Mouse (Mus musculus) E14TG2a.4 (cell line): Measurements from ENCODE around the gene Bcap31.

Source experiments
- H3K27me3 ChIP-seq: 2 replicates; pipeline ENCODE4 v1.6.1; 2014; ENCODE audit warnings: low read length, control low read depth; ENCODE audit not compliant: insufficient read depth
- H3K36me3 ChIP-seq: 2 replicates; pipeline ENCODE4 v1.6.1; 2014; ENCODE audit warnings: low read length, control low read depth; ENCODE audit not compliant: insufficient read depth
- H3K4me1 ChIP-seq: replicated peaks from 2 replicates; pipeline ENCODE4 v1.6.1; 2014; ENCODE audit warnings: low read depth, low read length, control low read depth
- H3K4me3 ChIP-seq: replicated peaks from 2 replicates; pipeline ENCODE4 v1.5.1; 2014; ENCODE audit warnings: mild to moderate bottlenecking, low read length
- H3K9me3 ChIP-seq: 2 replicates; pipeline ENCODE4 v1.6.1; 2014; ENCODE audit warnings: low read length, control low read depth
- CTCF ChIP-seq: conservative IDR thresholded peaks from 2 replicates; pipeline ENCODE4 v1.5.1; 2014; ENCODE audit warnings: low read length
- NANOG ChIP-seq: IDR thresholded peaks from 2 replicates; pipeline ENCODE4 v1.6.1; 2014; ENCODE audit warnings: borderline replicate concordance, low read length, mixed read lengths
- POU5F1 ChIP-seq: IDR thresholded peaks from 2 replicates; pipeline ENCODE4 v1.6.1; 2014; ENCODE audit warnings: low read length, borderline replicate concordance

Gene Bcap31

DNA sequence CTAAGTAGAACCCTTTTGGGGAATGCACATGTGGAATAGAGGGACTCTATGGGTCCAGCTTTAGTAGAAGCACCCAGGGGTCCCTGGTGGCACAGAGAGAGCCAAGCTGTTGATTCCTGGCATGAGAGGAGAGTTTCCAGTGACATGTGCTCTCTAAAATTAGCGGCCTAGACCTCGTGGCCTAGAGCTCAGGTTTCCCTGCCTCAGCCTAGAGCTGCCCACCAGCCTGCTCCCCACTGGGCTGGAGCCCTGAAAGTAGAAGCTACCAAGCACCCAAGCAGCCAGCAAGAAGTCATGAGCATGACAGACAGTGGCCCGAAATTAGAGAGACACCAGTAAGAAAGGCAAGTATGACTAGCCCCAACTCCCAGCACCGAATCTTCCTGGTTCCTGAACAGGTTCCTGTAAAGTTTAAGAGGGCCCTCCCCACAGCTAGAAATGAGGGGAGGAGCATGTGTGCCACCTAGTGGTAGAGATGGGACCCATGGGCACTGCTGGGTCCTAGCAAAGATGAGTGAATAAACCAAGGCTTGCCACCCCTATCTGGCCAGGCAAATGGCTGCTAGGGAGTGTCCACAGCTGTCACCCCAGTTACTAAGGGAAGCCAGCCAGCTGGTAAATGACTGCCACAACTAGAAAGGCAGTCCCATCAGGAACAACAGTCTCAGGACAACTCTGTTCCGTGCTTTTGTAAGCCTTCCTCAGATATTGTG is 24.9 kb downstream of the Bcap31 start:
- Histone ChIP-seq H3K27me3 (no peaks in the 10 kb centered on the region), H3K4me3 (no peak overlapping the region), H3K9me3 (no peaks in the 10 kb centered on the region), H3K4me1 (peaks cover 52% of the 10 kb centered on the region), H3K36me3 (peaks cover 97% of the 10 kb centered on the region)
- TF ChIP-seq CTCF: peak; percentile 49
- TF ChIP-seq NANOG: no peak
- TF ChIP-seq POU5F1: no peak

DNA sequence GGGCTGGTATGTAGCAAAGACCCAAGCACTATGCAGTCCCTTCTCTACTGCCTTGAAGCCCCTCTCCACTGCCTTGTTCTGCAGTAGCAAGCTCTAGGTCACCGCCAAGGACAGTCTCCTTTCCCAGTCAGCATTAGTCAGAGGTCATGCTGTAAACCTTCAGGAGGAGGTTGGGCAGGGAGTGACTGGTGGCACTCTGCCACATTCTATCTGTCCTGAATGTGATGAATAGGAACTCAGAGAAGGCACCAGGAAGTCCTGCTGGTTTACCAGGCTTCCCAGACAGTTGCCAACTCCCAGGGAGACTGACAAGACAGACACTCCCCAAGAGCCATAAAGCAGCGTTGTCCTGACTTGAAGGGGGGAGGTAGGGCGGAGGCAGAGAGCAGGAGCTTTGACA is 30.3 kb downstream of the Bcap31 start:
- H3K36me3 ChIP-seq: peaks cover 98% of the 10 kb centered on the region
- no peak for TF ChIP-seq POU5F1
- no peak for TF ChIP-seq CTCF
- TF ChIP-seq NANOG: no peak
- H3K9me3 ChIP-seq: no peaks in the 10 kb centered on the region
- H3K4me3 ChIP-seq: no peak overlapping the region
- no peaks in the 10 kb centered on the region for H3K27me3 ChIP-seq
- peaks cover 89% of the 10 kb centered on the region for H3K4me1 ChIP-seq

DNA sequence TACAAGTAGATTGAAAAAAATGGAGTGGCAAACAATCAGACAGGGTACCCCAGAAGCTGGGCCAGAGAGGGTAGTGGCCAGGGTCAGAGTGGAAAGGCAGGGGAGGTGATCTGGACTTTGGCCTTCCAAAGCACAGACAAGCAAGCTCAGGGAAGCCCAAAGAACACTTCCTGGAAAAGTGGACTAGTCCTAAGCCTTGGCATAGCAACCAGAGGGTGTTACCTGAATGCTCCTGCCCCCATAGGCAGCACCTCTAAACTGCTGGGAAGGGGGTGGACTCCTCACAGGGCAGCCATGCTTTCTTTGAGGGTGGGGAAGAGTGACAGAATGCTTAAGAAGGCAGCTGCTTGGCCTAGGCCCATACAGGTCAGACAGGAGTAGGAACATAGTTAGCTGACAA is 31.0 kb downstream of the Bcap31 start:
- Histone ChIP-seq H3K4me3 (no peak overlapping the region), H3K9me3 (no peaks in the 10 kb centered on the region), H3K4me1 (peaks cover 91% of the 10 kb centered on the region), H3K27me3 (no peaks in the 10 kb centered on the region), H3K36me3 (peaks cover 98% of the 10 kb centered on the region)
- no peak for TF ChIP-seq CTCF
- TF ChIP-seq POU5F1: no peak
- no peak for TF ChIP-seq NANOG

GRCm38 (mm10) chrX:73684156-73684555 is 31.8 kb downstream of the Bcap31 start:
- Histone ChIP-seq H3K27me3 (no peaks in the 10 kb centered on the region), H3K36me3 (peaks cover 98% of the 10 kb centered on the region), H3K9me3 (no peaks in the 10 kb centered on the region), H3K4me1 (peaks cover 94% of the 10 kb centered on the region), H3K4me3 (no peak overlapping the region)
- TF ChIP-seq NANOG (no peak), POU5F1 (no peak), CTCF (no peak)

DNA sequence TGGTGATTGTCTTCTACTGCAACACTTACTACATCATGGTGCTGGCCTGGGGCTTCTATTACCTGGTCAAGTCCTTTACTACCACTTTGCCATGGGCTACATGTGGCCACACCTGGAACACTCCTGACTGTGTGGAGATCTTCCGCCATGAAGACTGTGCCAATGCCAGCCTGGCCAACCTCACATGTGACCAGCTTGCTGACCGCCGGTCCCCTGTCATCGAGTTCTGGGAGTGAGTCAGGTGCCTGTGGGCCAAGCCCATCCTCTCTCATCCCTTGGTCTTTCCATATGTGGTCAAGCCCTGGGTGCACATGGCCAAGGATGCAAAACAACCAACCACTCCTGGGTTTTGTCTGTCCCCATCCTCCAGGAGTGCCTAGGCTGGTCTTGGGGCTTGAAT is 39.3 kb downstream of the Bcap31 start:
- peaks cover 73% of the 10 kb centered on the region for H3K36me3 ChIP-seq
- peaks cover 62% of the 10 kb centered on the region for H3K4me1 ChIP-seq
- H3K27me3 ChIP-seq: no peaks in the 10 kb centered on the region
- TF ChIP-seq NANOG (no peak), CTCF (no peak)
- no peak overlapping the region for H3K4me3 ChIP-seq
- H3K9me3 ChIP-seq: no peaks in the 10 kb centered on the region

DNA sequence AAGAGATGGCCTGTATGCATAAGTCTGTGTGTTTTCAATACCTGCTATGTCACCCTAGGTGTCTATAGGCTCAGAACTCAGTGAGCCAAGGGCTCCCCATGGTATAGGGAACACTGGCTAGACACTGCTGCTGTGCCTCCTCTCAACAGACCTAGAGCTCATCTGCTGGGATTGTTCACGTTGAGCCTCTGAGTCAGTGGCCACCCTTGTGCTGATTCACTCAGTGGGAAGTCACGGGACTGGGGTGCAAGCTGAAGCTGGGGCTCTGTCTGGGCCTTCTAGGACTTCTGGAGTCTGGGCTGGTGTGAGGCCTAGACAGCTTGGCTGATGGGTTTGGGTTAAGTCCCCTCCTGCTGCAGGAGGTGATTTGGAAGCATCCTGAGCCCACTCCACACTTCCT is 40.7 kb downstream of the Bcap31 start:
- Histone ChIP-seq H3K27me3 (no peaks in the 10 kb centered on the region), H3K4me1 (peaks cover 62% of the 10 kb centered on the region), H3K4me3 (peak overlapping the region; percentile 79; the same call in 1 of the 2 replicates), H3K36me3 (peaks cover 59% of the 10 kb centered on the region), H3K9me3 (no peaks in the 10 kb centered on the region)
- no peak for TF ChIP-seq NANOG
- TF ChIP-seq POU5F1: no peak
- TF ChIP-seq CTCF: no peak

GRCm38 (mm10) chrX:73673968-73674661 is 41.9 kb downstream of the Bcap31 start:
- Histone ChIP-seq H3K4me1 (peaks cover 62% of the 10 kb centered on the region), H3K4me3 (peak overlapping the region; percentile 79)
- TF ChIP-seq CTCF (no peak), NANOG (no peak), POU5F1 (no peak)

GRCm38 (mm10) chrX:73673619-73673967 is 42.4 kb downstream of the Bcap31 start:
- TF ChIP-seq CTCF: no peak
- H3K4me3 ChIP-seq: peak overlapping the region; percentile 79
- H3K27me3 ChIP-seq: no peaks in the 10 kb centered on the region
- no peaks in the 10 kb centered on the region for H3K9me3 ChIP-seq
- H3K4me1 ChIP-seq: peaks cover 61% of the 10 kb centered on the region
- peaks cover 43% of the 10 kb centered on the region for H3K36me3 ChIP-seq

More at GRCm38 (mm10) chrX:73673968-73674661, 41.9 kb downstream of the Bcap31 start:
- Histone ChIP-seq H3K9me3 (no peaks in the 10 kb centered on the region), H3K27me3 (no peaks in the 10 kb centered on the region), H3K36me3 (peaks cover 48% of the 10 kb centered on the region)
